In the genomic region with DNA sequence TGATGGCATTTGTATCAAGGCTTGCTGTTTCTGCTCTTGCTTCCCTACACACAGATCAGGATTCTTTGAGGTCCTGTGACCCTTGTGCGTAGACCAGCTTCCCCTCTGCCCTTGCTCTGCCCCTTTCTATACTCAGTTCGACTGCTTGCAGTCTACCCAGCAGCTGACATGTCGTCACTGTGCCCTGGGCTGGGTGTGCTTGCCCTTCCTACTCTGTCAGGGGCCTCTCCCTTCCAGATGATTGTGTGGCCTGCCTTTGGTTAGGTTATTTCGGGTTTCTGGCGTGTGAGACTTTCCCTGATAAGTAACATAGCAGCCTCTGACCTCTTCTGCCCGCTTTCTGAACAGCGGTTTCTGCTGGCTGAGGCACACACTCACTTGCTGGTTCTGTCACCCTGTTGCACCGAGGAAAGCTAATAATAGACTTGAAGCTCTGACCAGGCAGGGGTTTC, we compare ENCODE assay signal across 7 mouse cellular contexts. TPM values are rescaled to one million over a fixed set of nuclear protein-coding genes. Genes with fewer than 3 reads are reported as not detected.
DNase-seq lines count a peak whose midpoint lies in the region; ATAC-seq and TF ChIP-seq lines count a peak whose summit lies in the region.

No protein-coding gene starts in this region.

- peak overlapping the region; percentile 98 for H3K9ac ChIP-seq in CH12.LX (ENCODE audit: insufficient read depth, low read depth)
- peak overlapping the region; percentile 41 for H3K9ac ChIP-seq in intestine, postnatal 0 days (ENCODE audit: low read depth, low read length)

- 0 out of 2 replicates have a peak, but pooled peaks have one; percentile 52 for TF ChIP-seq EP300 in CH12.LX (IDR thresholded peaks at IDR 0.05; ENCODE audit: low read length)

- H3K27ac ChIP-seq in CH12.LX (ENCODE audit: insufficient read depth, low read depth), result peak overlapping the region; percentile 88
- H3K27ac ChIP-seq in bone marrow macrophage, adult 2 months (ENCODE audit: insufficient read depth, low read depth, low read length), result peak overlapping the region; percentile 65
- peak overlapping the region; percentile 57; the same call in 1 of the 2 replicates for H3K27ac ChIP-seq in intestine, postnatal 0 days (ENCODE audit: low read depth, low read length)

- peak overlapping the region; percentile 85 to 96 (median 88) for H3K4me3 ChIP-seq in CH12.LX (replicated peaks in 1 of 3; ENCODE audit: low read depth in 2 of 3, low read length in 2 of 3, poor library complexity in 1 of 3)
- peak overlapping the region; percentile 46 for H3K4me3 ChIP-seq in bone marrow macrophage, adult 2 months (ENCODE audit: insufficient read depth, low read length)
- peak overlapping the region; percentile 98 for H3K4me3 ChIP-seq in intestine, postnatal 0 days (ENCODE audit: low read depth, low read length)

- peak; percentile 45; the same call in 1 of the 2 replicates for TF ChIP-seq POLR2A in CH12.LX (IDR thresholded peaks at IDR 0.05; ENCODE audit: low read depth, low read length)
- TF ChIP-seq POLR2A in bone marrow macrophage, adult 2 months (IDR thresholded peaks at IDR 0.05; ENCODE audit: borderline replicate concordance, low read depth, low read length), result no peak

- dilution Hi-C loops in CH12.LX (cut with MboI; ENCODE audit: extremely low pct_ligation_motif_present, extremely low pct_unique_long_range_greater_than_20kb, low sequenced_read_pairs), result no loop called here

- peak overlapping the region; percentile 79 for H3K4me2 ChIP-seq in CH12.LX (ENCODE audit: insufficient read depth, low read depth, poor library complexity, severe bottlenecking)
- peak overlapping the region; percentile 73 for H3K4me2 ChIP-seq in intestine, postnatal 0 days (replicated peaks; ENCODE audit: low read depth)

- H3K27me3 ChIP-seq in CH12.LX (replicated peaks), result no peaks in the 10 kb centered on the region
- H3K27me3 ChIP-seq in intestine, postnatal 0 days (replicated peaks; ENCODE audit: control insufficient read depth, insufficient read depth, low read length), result no peaks in the 10 kb centered on the region

- TF ChIP-seq CTCF in CH12.LX (conservative IDR thresholded peaks at IDR 0.05 in 1 of 2, IDR thresholded peaks at IDR 0.05 in 1 of 2; ENCODE audit: low read depth in 2 of 2, low read length in 2 of 2), result 0 out of 4 replicates have a peak, but pooled peaks of 1 of the 2 experiments have one; percentile 5
- TF ChIP-seq CTCF in bone marrow macrophage, adult 2 months (IDR thresholded peaks at IDR 0.05; ENCODE audit: low read depth, low read length), result no peak
- TF ChIP-seq CTCF in intestine, postnatal 0 days (IDR thresholded peaks at IDR 0.05; ENCODE audit: low read depth), result 0 out of 2 replicates have a peak, but pooled peaks have one; percentile 6

- H3K36me3 ChIP-seq in CH12.LX (replicated peaks in 1 of 2; ENCODE audit: control insufficient read depth in 1 of 2, insufficient read depth in 1 of 2, low read length in 1 of 2), result peaks cover 5 to 26% of the 10 kb centered on the region in 2 experiments
- no peaks in the 10 kb centered on the region for H3K36me3 ChIP-seq in intestine, postnatal 0 days (ENCODE audit: control insufficient read depth, insufficient read depth)

- WGBS in intestine, postnatal 0 days, result 20% methylated on average over 8 of the region's 8 CpGs

- no peaks in the 10 kb centered on the region for H3K9me3 ChIP-seq in CH12.LX (replicated peaks; ENCODE audit: low read length)
- no peaks in the 10 kb centered on the region for H3K9me3 ChIP-seq in intestine, postnatal 0 days (ENCODE audit: control insufficient read depth)

- peak; percentile 59 for ATAC-seq in intestine, postnatal 0 days
- peak; percentile 86 for ATAC-seq in megakaryocyte-erythroid progenitor cell, adult 5-6 weeks (replicated peaks; ENCODE audit: low FRiP score, low TSS enrichment, poor library complexity, severe bottlenecking)

- in situ Hi-C loops in CH12.LX (cut with MboI; ENCODE audit: low pct_ligation_motif_present, low pct_unique_long_range_greater_than_20kb, low sequenced_read_pairs), result loop anchor here (5.0 to 10.0 kb wide), 2 partner anchors 35 to 68 kb away; no protein-coding TSS in a partner anchor

- peak; percentile 91 for DNase-seq in CH12.LX (ENCODE audit: extremely low read depth)
- peak; percentile 69 to 83 for DNase-seq in heart, adult 18-20 months
- DNase-seq in thymus, postnatal 4 days, result peak; percentile 34
- no peak for DNase-seq in right cerebral cortex, postnatal 10 days (ENCODE audit: low spot score in 2 of 2)

- peaks cover 69% of the 10 kb centered on the region for H3K79me2 ChIP-seq in CH12.LX (replicated peaks; ENCODE audit: control insufficient read depth, extremely low read depth, insufficient read depth, poor library complexity, severe bottlenecking)

- peaks cover 25 to 69% of the 10 kb centered on the region in 2 experiments for H3K4me1 ChIP-seq in CH12.LX (ENCODE audit: control insufficient read depth in 1 of 2, insufficient read depth in 2 of 2)
- peaks cover 21% of the 10 kb centered on the region for H3K4me1 ChIP-seq in bone marrow macrophage, adult 2 months (ENCODE audit: control insufficient read depth, insufficient read depth, low read length)
- H3K4me1 ChIP-seq in intestine, postnatal 0 days (replicated peaks; ENCODE audit: control insufficient read depth, insufficient read depth, low read length), result peaks cover 18% of the 10 kb centered on the region

- peak; percentile 4; the same call in 1 of the 2 replicates for TF ChIP-seq RAD21 in CH12.LX (IDR thresholded peaks at IDR 0.05; ENCODE audit: low read depth, low read length)

TF ChIP-seq in CH12.LX, 34 proteins besides CTCF, POLR2A, EP300 and RAD21 (continues in another document):
- TF ChIP-seq MYC (IDR thresholded peaks at IDR 0.05; ENCODE audit: low read depth, low read length) (peak; percentile 43; the same call in 1 of the 2 replicates), BHLHE40 (IDR thresholded peaks at IDR 0.05; ENCODE audit: low read depth, low read length) (peak; percentile 93), TBP (conservative IDR thresholded peaks at IDR 0.05; ENCODE audit: low read depth, low read length) (peak; percentile 66; the same call in 1 of the 2 replicates), KAT2A (IDR thresholded peaks at IDR 0.05; ENCODE audit: insufficient replicate concordance, low read length) (no peak), SIN3A (IDR thresholded peaks at IDR 0.05; ENCODE audit: low read length) (peak; percentile 90), JUN (IDR thresholded peaks at IDR 0.05; ENCODE audit: insufficient read depth, low read depth, low read length) (no peak), GABPA (IDR thresholded peaks at IDR 0.05; ENCODE audit: insufficient replicate concordance, low read depth, low read length) (no peak), IRF4 (IDR thresholded peaks at IDR 0.05; ENCODE audit: low read depth, low read length) (peak; percentile 85), SMC3 (IDR thresholded peaks at IDR 0.05; ENCODE audit: low read depth, low read length) (no peak; the same call in 1 of the 2 replicates), RCOR1 (conservative IDR thresholded peaks at IDR 0.05; ENCODE audit: low read depth, low read length) (peak; percentile 59; the same call in 1 of the 2 replicates), MXI1 (IDR thresholded peaks at IDR 0.05; ENCODE audit: low read depth, low read length) (peak; percentile 81), JUND (conservative IDR thresholded peaks at IDR 0.05; ENCODE audit: low read depth, low read length) (peak; percentile 50), USF1 (IDR thresholded peaks at IDR 0.05; ENCODE audit: low read depth, low read length) (no peak), ETS1 (conservative IDR thresholded peaks at IDR 0.05; ENCODE audit: low read depth, low read length) (peak; percentile 99), HCFC1 (IDR thresholded peaks at IDR 0.05; ENCODE audit: low read depth, low read length) (no peak; the same call in 1 of the 2 replicates), USF2 (conservative IDR thresholded peaks at IDR 0.05; ENCODE audit: low read depth, low read length) (no peak), ZMIZ1 (IDR thresholded peaks at IDR 0.05; ENCODE audit: low read depth, low read length) (peak; percentile 22; the same call in 1 of the 2 replicates), MEF2A (IDR thresholded peaks at IDR 0.05; ENCODE audit: borderline replicate concordance, low read depth, low read length) (peak; percentile 99), MAFK (IDR thresholded peaks at IDR 0.05; ENCODE audit: insufficient replicate concordance, low read length) (no peak), NELFE (IDR thresholded peaks at IDR 0.05; ENCODE audit: low read depth, low read length) (no peak; the same call in 1 of the 2 replicates), ZC3H11A (IDR thresholded peaks at IDR 0.05; ENCODE audit: low read depth, low read length) (no peak), MAX (IDR thresholded peaks at IDR 0.05; ENCODE audit: low read length) (peak; percentile 57; the same call in 1 of the 2 replicates), CHD2 (IDR thresholded peaks at IDR 0.05; ENCODE audit: low read length) (no peak), MAZ (IDR thresholded peaks at IDR 0.05; ENCODE audit: low read depth, low read length) (peak; percentile 75; the same call in 1 of the 2 replicates), E2F4 (IDR thresholded peaks at IDR 0.05; ENCODE audit: insufficient replicate concordance, low read depth, low read length) (no peak), CHD1 (IDR thresholded peaks at IDR 0.05; ENCODE audit: low read depth, low read length) (no peak; the same call in 1 of the 2 replicates), UBTF (IDR thresholded peaks at IDR 0.05; ENCODE audit: low read depth, low read length) (peak; percentile 72; the same call in 1 of the 2 replicates), NRF1 (IDR thresholded peaks at IDR 0.05; ENCODE audit: low read depth, low read length) (no peak), ZNF384 (IDR thresholded peaks at IDR 0.05; ENCODE audit: low read depth, low read length) (no peak), PAX5 (IDR thresholded peaks at IDR 0.05; ENCODE audit: low read length) (no peak), TCF12 (IDR thresholded peaks at IDR 0.05; ENCODE audit: low read depth, low read length) (peak; percentile 77; the same call in 1 of the 2 replicates), ELF1 (IDR thresholded peaks at IDR 0.05; ENCODE audit: low read depth, low read length) (peak; percentile 45)

RNA-seq across cellular contexts. Expression of a gene that starts 2.6 kb away (rescaled TPM):
- total RNA-seq in CH12.LX (2012; rRNA removed) (45.3 and 68.2 TPM in 2 replicates), CH12.LX (2014; rRNA removed) (16.2 and 16.4 TPM in 2 replicates)
- 78.7 and 89.1 TPM in 2 replicates for polyA plus RNA-seq in CH12.LX (2012; ENCODE audit: insufficient read length, low read depth)
- polyA plus RNA-seq in bone marrow macrophage, adult 2 months (2012; ENCODE audit: insufficient read depth, insufficient read length, missing spikeins), result 24.9 and 25.7 TPM in 2 replicates
- 10 to 100 TPM; 59.0 to 63.6 TPM for total RNA-seq in heart, adult 18-20 months (2021)
- polyA plus RNA-seq in intestine, postnatal 0 days (2015; fragmentation: Nextera tagmentation; extraction: Ambion mirVana), result 11.0 and 12.4 TPM in 2 replicates
- 16.3 and 33.8 TPM in 2 replicates for total RNA-seq in megakaryocyte-erythroid progenitor cell, adult 5-6 weeks (2014; fragmentation: Nextera tagmentation)
- total RNA-seq in megakaryocyte-erythroid progenitor cell, adult 5-6 weeks (2017), result 3.9 and 6.4 TPM in 2 replicates

Comparison
In these comparisons a context has a peak if more than half of its experiments do, and no peak if none do; other contexts are left out.
1. DNase-seq: peak in CH12.LX (single experiment), heart, adult 18-20 months (2 of 2) and thymus, postnatal 4 days (single experiment); none in right cerebral cortex, postnatal 10 days (0 of 2).
2. H3K4me3 ChIP-seq: peak in every context shown above with its lines; median percentile 98 in intestine, postnatal 0 days; 88 in CH12.LX; 46 in bone marrow macrophage, adult 2 months.
3. Peak in every context shown above with its lines, with median percentiles within 50 percentile points of each other: H3K27ac ChIP-seq.